Mouse (Mus musculus) left cerebral cortex, adult 9 months (tissue): Measurements from ENCODE around the gene R3hdm2.

ENCODE experiments used
- DNase-seq, 2 experiments: peaks; one replicate each; pipeline ENCODE4 v3.0.0; 2022; ENCODE audit warnings: low spot score in 2 of 2

Gene R3hdm2

GRCm38 (mm10) chr10:127422047-127422446 lies 41.9 kb downstream of the R3hdm2 start:
- peak in 1 of 2 experiments; percentile 60 for DNase-seq

DNA sequence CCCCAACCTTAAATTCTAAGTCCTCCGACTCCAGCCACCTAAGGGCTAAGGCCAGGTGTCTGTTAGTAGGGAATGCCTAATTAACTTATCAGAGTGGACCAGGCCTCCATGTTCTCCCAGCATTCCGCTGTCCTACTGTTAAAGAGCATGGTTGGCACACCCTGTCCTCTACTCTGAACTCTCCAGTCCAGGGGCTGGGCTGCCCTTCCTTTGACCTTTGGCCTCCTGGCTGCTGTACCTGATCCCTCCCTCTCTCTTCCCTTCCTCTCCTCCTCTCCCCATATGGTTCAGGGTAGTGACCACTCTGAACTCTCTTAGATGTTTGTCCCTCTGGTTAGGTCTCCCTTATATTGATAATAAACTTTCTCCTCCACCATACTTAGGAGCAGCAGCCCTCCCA lies 45.7 kb downstream of the R3hdm2 start:
- DNase-seq: no peak

GRCm38 (mm10) chr10:127426670-127427069 lies 46.5 kb downstream of the R3hdm2 start:
- DNase-seq: no peak

- DNase-seq: no peak
Observed at GRCm38 (mm10) chr10:127427107-127427506, 47.0 kb downstream of the R3hdm2 start.

DNA sequence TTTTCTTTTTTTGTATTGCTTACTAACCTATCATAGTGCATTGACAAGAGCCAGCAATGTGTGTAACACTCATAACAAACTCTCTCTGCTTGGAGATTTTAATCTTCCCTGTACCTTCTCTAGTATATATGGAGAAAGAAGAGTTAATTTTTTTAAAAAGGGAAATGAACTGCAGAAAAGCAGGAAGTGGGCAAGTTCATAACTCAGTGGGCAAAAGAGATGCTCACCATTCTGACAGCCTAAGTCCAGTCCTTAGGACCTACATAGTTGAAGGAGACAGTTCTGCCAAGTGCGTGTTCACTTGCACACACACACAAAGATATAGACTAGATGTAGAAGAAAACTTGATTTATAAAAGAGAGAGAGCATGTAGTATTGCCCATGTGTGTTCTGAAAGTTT lies 47.9 kb downstream of the R3hdm2 start:
- DNase-seq: no peak

DNA sequence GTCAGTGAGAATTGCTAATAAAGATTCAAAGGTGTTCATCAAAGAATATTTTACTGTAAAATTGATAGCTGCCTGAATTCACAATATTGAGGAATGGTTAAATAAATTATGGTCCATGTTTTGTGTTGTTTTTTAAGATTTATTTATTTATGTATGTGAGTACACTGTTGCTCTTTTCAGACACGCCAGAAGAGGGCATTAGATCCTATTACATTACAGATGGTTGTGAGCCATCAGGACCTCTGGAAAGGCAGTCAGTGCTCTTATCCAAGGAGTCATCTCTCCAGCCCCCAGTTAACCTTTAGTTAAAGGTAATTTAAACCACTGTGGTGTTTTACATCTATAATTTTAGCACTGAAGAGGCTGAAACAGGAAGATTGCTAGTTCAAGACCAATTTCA lies 49.4 kb downstream of the R3hdm2 start:
- no peak for DNase-seq

DNA sequence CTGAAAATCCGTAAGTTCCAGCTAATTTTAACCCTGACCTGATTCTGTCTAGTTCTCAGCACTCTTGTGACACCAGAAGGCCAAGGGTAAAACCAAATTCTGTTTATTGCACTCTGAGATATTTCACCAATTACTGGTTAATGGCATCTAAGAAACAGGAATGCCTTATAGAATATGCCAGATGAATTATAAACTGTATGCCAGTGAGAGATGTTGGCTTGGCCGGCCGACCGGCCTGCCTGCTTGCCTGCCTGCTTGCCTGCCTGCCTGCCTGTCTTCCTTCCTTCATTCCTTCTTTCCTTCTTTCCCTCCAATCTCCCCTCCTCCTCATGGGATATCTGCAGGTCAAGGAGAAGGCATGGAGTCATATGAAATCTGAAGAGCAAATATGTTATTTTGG lies 52.3 kb downstream of the R3hdm2 start:
- no peak for DNase-seq

GRCm38 (mm10) chr10:127437354-127438113 lies 57.4 kb downstream of the R3hdm2 start:
- no peak for DNase-seq

GRCm38 (mm10) chr10:127453701-127454100 lies 73.6 kb downstream of the R3hdm2 start:
- no peak for DNase-seq

- DNase-seq: peak; percentile 36 to 52
Observed at GRCm38 (mm10) chr10:127462411-127463096, 82.4 kb downstream of the R3hdm2 start.

DNA sequence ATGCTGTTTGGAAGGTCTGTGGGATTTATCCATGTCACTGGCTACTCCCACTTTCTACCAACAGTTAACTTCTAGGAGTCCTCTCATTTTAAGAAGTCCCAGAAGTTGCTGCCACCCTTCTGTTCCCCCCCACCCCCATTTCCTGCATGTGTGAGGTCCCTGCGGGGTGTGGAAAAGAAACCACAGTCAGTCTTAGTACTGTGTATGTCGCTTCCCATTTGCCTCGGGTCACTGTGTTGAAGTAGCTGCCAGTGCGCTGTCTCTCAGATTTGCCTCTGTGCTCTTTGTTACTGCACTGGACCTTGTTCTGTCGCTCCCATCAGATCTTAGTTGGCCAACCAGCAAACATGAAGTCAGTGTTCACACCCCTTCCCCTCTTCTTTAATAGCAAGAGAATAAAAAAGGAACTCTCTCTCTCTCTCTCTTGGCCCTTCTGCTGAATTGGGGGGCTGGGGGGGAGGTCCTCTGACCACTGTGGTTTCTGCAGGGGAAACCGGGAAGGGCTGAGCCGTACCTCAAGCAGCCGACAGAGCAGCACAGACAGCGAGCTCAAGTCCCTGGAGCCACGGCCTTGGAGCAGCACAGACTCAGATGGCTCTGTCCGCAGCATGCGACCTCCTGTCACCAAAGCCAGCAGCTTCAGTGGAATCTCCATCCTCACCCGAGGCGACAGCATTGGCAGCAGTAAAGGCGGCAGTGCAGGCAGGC lies 91.3 kb downstream of the R3hdm2 start:
- DNase-seq: no peak

DNA sequence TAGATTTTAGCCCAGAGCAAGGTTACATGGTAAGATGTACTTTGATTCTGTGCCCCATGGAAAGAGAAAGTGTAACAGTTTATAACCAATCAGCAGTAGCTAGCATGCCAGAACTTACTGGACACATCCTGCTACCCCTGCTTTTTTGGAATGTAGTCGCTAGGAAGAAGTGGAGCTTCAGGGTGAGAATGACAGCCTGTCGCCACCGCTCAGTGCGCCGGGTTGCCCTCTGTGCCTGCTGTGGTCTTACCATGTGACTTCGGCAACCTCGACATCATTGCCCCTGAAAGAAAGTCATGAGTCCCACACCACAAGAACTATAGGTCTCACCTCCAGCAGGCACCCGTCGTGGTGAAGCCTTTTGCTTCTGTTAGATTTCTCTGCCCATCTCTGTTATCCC lies 92.6 kb downstream of the R3hdm2 start:
- DNase-seq: no peak

DNA sequence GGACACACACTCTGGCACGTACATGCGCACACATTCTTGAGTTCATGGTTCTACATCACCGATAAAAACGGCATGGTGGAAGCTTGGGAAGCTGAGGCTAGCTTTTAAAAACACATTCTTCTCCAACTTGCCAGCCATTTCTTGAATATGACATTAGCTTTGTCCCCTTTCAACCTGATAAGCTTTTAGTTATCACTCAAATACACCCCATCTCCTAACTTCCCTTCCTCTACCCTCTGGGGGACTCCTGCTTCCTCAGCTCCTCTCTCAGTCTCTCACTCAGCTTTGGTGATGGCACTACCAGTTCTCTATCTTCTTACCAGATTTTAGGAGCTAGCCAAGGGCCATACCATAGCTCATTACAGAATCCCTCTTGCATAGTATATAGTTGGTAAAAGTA lies 95.0 kb downstream of the R3hdm2 start:
- DNase-seq: no peak

GRCm38 (mm10) chr10:127476541-127476940 lies 96.4 kb downstream of the R3hdm2 start:
- DNase-seq: no peak

DNA sequence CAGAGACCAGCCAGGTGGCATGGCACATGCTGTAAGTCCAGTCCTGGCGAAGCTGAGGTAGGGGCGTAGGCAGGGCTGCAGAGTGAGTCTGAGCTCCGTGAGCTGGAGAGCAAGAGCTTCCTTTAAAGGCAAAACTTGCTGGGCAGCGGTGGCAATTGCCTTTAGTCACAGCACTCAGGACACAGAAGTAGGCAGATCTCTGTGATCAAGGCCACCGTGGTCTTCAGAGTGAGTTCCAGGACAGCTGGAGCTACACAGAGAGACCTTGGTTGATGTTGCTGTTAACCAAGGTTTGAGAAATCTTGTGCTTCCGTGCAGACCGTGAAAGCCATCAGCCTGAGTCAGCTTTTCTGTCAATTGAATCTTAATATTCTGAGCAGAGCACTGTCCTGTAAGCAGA lies 97.2 kb downstream of the R3hdm2 start:
- no peak for DNase-seq

- peak in 1 of 2 experiments; percentile 53 for DNase-seq
Observed at GRCm38 (mm10) chr10:127479131-127479530, 99.0 kb downstream of the R3hdm2 start.

DNA sequence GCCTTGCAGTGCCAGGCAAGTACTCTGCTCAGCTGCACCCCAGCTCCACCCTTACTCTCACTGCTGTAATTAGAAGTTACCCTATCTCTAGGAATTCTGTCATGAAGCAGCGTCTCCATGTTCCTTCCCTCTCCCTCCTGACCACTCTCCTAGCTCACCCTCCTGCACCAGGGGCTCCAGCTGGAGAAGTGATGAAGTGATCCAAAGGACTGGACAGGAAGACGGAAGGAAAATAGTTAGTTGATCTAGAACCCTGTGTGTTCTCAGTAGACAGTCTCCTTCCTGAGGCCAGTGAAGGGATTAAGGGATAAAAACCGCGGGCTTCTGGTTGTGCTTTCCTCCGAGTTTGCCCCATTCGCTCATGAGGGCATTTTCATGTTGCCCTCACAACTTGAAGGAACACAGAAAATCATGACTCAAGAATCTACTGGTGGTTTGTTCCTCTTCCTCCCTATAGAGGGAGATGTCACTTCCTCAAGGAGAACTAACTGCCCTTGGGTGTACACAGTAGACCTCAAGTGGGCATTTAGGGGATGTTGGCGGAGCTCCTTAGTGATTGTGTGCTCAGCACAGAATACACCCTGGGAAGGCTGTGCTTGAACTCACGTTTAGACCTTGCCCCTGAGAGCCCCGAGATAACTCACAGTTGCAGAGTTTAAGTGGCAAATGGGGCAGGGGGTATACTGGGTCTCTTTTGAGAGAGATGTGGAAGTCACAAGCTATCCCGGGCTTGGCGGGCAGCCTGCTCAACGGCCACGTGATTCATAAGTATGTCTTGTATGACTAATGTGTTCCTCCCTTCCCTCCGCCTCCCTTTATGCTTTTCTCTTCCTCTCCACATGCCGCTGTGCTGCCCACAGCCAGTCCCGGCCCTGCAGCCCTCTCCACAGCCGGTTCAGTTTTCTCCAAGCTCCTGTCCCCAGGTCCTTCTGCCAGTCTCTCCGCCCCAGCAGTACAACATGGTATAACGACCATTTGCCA lies 101.0 kb downstream of the R3hdm2 start:
- peak in 1 of 2 experiments; percentile 74 for DNase-seq

DNA sequence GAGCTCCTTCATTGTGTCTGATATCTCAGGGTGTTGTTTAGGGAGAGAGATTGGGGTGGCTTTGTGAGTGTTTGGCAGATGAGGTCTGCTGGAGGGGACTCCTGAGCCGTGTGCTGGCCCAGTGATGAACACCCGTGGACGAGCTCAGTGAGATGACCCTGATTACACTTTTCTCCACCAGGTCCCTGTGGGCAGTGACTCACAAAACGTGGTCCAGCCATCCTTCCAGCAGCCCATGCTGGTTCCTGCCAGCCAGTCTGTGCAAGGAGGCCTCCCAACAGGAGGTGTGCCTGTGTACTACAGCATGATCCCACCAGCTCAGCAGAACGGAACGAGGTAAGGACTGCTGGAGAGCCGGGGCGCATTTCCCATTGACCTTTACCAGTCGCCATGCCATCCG lies 105.1 kb downstream of the R3hdm2 start:
- DNase-seq: no peak

- no peak for DNase-seq
Observed at GRCm38 (mm10) chr10:127488856-127489255, 108.7 kb downstream of the R3hdm2 start.

GRCm38 (mm10) chr10:127490160-127491127 lies 110.3 kb downstream of the R3hdm2 start:
- DNase-seq: no peak
